Mouse (Mus musculus): ENCODE measurements at regions not wholly inside any gene's neighbourhood (a gene's known extent, or its start where the extent isn't known, plus 50 kb on each side); places are given as distances from the start of the nearest gene placed in this dataset.

DNA sequence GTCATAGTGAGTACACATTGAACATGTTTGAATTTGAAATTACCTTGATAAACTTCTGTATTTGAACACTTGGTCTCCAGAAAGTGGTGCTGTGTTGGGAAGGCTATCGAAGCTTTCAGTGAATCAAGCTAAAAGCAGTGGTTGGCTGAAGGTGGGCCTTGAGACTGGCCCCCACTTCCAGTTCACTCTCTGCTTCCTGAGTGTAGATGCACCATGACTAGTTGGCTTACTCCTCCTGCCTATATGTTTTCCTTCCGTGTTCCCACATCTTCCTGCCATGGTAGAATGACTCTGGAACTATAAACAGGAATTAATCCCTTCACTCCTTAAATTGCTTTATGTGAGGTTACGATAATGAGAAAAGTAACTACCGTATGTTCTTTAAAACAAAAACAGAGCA is 522.4 kb upstream of the Frg1 start:
- H3ac ChIP-seq (ENCODE audit: control insufficient read depth, insufficient read length, low read depth), result no peak overlapping the region
- no peaks in the 10 kb centered on the region for H3K79me3 ChIP-seq (ENCODE audit: low read depth)
- no peaks in the 10 kb centered on the region for H3K36me3 ChIP-seq (ENCODE audit: control insufficient read depth, insufficient read depth)
- no peaks in the 10 kb centered on the region for H3K27me3 ChIP-seq (ENCODE audit: control insufficient read depth, insufficient read depth, insufficient read length)
- no peaks in the 10 kb centered on the region for H3K79me2 ChIP-seq (ENCODE audit: control insufficient read depth, insufficient read depth)
- no peak overlapping the region for H3K4me3 ChIP-seq (ENCODE audit: insufficient read depth, poor library complexity, severe bottlenecking)
- TF ChIP-seq MYOG (IDR thresholded peaks at IDR 0.05; ENCODE audit: control insufficient read depth, extremely low read depth, insufficient read length), result no peak
- no peak for TF ChIP-seq USF1 (IDR thresholded peaks at IDR 0.05; ENCODE audit: low read depth)
- TF ChIP-seq CTCF (IDR thresholded peaks at IDR 0.05; ENCODE audit: control insufficient read depth, insufficient read depth, insufficient read length), result no peak
- no peak for TF ChIP-seq FOSL1 (IDR thresholded peaks at IDR 0.05; ENCODE audit: insufficient read depth, low read length, poor library complexity, severe bottlenecking)
- TF ChIP-seq CEBPB (IDR thresholded peaks at IDR 0.05; ENCODE audit: low read depth), result no peak
- TF ChIP-seq MYOD1 (IDR thresholded peaks at IDR 0.05; ENCODE audit: control insufficient read depth, insufficient read length, low read depth), result no peak
- no peak for TF ChIP-seq MAX (IDR thresholded peaks at IDR 0.05)

DNA sequence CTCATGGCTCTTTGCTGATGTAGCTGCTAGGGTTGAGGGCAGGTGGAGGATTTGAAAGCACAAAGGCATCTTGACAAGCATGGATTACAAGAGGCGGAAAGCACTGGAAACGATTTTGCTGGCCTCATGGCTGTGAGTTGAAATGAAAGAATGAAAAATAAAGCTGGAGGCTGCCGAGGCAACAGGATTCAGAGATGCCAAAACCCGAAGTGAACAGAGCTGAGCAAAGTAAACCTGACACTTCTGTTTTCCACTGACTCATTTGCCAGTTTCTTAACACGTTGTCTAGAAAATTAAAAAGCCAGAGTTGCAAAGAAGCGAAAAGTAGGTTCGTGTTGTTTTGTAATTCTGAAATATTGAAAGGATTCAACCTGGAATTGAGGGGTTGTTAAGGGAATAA is 504.2 kb upstream of the Frg1 start:
- H3K4me3 ChIP-seq (ENCODE audit: insufficient read depth, poor library complexity, severe bottlenecking), result no peak overlapping the region
- H3K36me3 ChIP-seq (ENCODE audit: control insufficient read depth, insufficient read depth), result no peaks in the 10 kb centered on the region
- TF ChIP-seq MYOD1 (IDR thresholded peaks at IDR 0.05; ENCODE audit: control insufficient read depth, insufficient read length, low read depth), result no peak
- no peak for TF ChIP-seq CEBPB (IDR thresholded peaks at IDR 0.05; ENCODE audit: low read depth)
- no peak for TF ChIP-seq MAX (IDR thresholded peaks at IDR 0.05)
- no peak for TF ChIP-seq FOSL1 (IDR thresholded peaks at IDR 0.05; ENCODE audit: insufficient read depth, low read length, poor library complexity, severe bottlenecking)
- no peak for TF ChIP-seq CTCF (IDR thresholded peaks at IDR 0.05; ENCODE audit: control insufficient read depth, insufficient read depth, insufficient read length)
- no peak for TF ChIP-seq USF1 (IDR thresholded peaks at IDR 0.05; ENCODE audit: low read depth)
- no peak for TF ChIP-seq MYOG (IDR thresholded peaks at IDR 0.05; ENCODE audit: control insufficient read depth, extremely low read depth, insufficient read length)
- H3K79me3 ChIP-seq (ENCODE audit: low read depth), result no peaks in the 10 kb centered on the region
- no peaks in the 10 kb centered on the region for H3K79me2 ChIP-seq (ENCODE audit: control insufficient read depth, insufficient read depth)
- H3ac ChIP-seq (ENCODE audit: control insufficient read depth, insufficient read length, low read depth), result no peak overlapping the region
- no peaks in the 10 kb centered on the region for H3K27me3 ChIP-seq (ENCODE audit: control insufficient read depth, insufficient read depth, insufficient read length)

DNA sequence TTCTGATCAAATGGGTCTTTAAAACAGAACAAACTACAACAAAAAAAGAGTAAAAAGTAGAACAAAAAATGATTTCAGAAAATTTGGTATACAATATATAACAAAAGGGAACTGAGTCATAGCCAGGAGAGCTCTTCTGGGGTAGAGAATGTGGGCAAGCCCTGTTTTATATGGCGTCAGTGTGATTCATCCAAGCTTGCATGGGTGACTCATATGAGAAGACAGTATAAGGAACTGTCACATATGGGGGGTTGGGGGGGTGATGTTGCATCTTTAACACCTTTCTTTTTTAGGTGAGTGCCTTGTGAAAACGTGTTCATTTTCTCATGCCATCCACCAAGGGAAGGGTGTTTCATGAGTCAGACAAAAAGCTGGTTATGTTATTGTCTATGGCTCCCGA is 503.7 kb upstream of the Frg1 start:
- Histone ChIP-seq H3K79me2 (ENCODE audit: control insufficient read depth, insufficient read depth) (no peaks in the 10 kb centered on the region), H3K36me3 (ENCODE audit: control insufficient read depth, insufficient read depth) (no peaks in the 10 kb centered on the region), H3K27me3 (ENCODE audit: control insufficient read depth, insufficient read depth, insufficient read length) (no peaks in the 10 kb centered on the region), H3K4me3 (ENCODE audit: insufficient read depth, poor library complexity, severe bottlenecking) (no peak overlapping the region), H3K79me3 (ENCODE audit: low read depth) (no peaks in the 10 kb centered on the region), H3ac (ENCODE audit: control insufficient read depth, insufficient read length, low read depth) (no peak overlapping the region)
- TF ChIP-seq CEBPB (IDR thresholded peaks at IDR 0.05; ENCODE audit: low read depth) (no peak), MYOG (IDR thresholded peaks at IDR 0.05; ENCODE audit: control insufficient read depth, extremely low read depth, insufficient read length) (no peak), USF1 (IDR thresholded peaks at IDR 0.05; ENCODE audit: low read depth) (no peak), FOSL1 (IDR thresholded peaks at IDR 0.05; ENCODE audit: insufficient read depth, low read length, poor library complexity, severe bottlenecking) (peak; percentile 61)

DNA sequence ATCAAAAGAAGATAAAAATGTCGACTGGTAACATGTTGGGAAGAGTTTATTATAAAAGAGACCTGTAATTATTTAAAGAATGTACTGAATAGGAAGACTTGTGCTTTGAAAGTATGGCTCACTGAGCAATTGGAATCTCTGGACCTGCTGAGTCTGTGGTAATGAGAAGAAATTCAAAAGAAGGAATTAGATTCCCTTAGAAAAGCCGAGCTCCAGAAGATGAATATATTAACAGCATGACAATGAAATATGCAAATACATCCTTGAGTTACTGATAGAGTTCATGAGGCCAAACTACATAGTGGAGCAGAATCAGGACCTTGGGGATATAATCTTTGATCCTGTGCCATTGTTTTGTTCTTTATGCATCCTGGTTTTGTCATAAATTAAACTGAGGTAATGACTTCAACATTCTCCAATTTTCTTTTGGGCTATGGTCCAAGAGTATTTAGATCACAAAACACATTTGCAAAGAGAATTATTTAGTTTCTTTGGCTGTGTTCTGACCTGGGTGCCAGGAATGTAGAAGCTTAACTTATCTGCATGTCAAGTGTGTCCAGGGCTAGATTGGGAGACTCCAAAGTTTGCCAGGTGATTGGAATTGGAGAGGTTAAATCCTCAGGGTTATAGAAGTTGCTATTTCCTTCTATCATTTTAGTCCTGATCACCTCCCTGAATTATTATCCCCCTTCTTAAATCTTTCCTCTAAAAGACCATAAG is 461.3 kb upstream of the Frg1 start:
- H3K4me3 ChIP-seq (ENCODE audit: insufficient read depth, poor library complexity, severe bottlenecking), result no peak overlapping the region
- H3ac ChIP-seq (ENCODE audit: control insufficient read depth, insufficient read length, low read depth), result no peak overlapping the region
- no peaks in the 10 kb centered on the region for H3K36me3 ChIP-seq (ENCODE audit: control insufficient read depth, insufficient read depth)
- no peaks in the 10 kb centered on the region for H3K79me3 ChIP-seq (ENCODE audit: low read depth)
- no peaks in the 10 kb centered on the region for H3K79me2 ChIP-seq (ENCODE audit: control insufficient read depth, insufficient read depth)
- no peaks in the 10 kb centered on the region for H3K27me3 ChIP-seq (ENCODE audit: control insufficient read depth, insufficient read depth, insufficient read length)
- TF ChIP-seq MYOD1 (IDR thresholded peaks at IDR 0.05; ENCODE audit: control insufficient read depth, insufficient read length, low read depth) (no peak), CEBPB (IDR thresholded peaks at IDR 0.05; ENCODE audit: low read depth) (no peak), USF1 (IDR thresholded peaks at IDR 0.05; ENCODE audit: low read depth) (no peak), MAX (IDR thresholded peaks at IDR 0.05) (no peak), FOSL1 (IDR thresholded peaks at IDR 0.05; ENCODE audit: insufficient read depth, low read length, poor library complexity, severe bottlenecking) (no peak), MYOG (IDR thresholded peaks at IDR 0.05; ENCODE audit: control insufficient read depth, extremely low read depth, insufficient read length) (no peak), CTCF (IDR thresholded peaks at IDR 0.05; ENCODE audit: control insufficient read depth, insufficient read depth, insufficient read length) (no peak)

DNA sequence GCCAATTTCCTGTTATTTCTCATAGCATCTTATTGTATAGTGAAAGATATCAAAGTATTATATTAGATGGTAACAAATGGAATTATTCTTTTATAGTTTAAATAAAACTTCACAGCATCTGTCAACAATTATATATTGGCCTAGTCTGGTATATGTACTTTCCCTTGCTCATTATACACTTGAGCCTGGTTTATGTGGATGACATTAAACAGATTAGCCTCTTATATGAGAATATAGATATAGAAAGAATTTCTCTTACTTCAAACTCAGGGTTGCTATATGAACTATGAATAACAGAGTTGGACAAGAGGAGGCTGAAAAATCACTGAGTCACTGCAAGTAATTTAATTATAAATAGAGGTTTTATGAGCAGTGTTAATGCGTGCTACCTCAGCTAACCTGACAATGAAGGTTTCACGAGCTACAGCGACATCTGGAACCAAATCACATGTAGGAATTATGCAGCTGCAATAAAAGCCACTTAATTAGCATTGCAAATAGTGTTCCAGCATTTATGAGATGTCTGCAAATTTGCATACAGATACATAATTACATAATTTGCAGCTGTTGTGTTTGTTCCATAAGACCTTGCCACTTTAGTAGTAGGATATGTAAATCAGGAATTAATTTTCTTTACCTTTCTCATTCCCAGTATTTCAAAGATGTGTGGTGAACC is 452.9 kb upstream of the Frg1 start:
- no peak overlapping the region for H3K4me3 ChIP-seq (ENCODE audit: insufficient read depth, poor library complexity, severe bottlenecking)
- no peaks in the 10 kb centered on the region for H3K27me3 ChIP-seq (ENCODE audit: control insufficient read depth, insufficient read depth, insufficient read length)
- no peak overlapping the region for H3ac ChIP-seq (ENCODE audit: control insufficient read depth, insufficient read length, low read depth)
- TF ChIP-seq MYOD1 (IDR thresholded peaks at IDR 0.05; ENCODE audit: control insufficient read depth, insufficient read length, low read depth), result no peak
- TF ChIP-seq USF1 (IDR thresholded peaks at IDR 0.05; ENCODE audit: low read depth), result no peak
- no peak for TF ChIP-seq CTCF (IDR thresholded peaks at IDR 0.05; ENCODE audit: control insufficient read depth, insufficient read depth, insufficient read length)
- TF ChIP-seq CEBPB (IDR thresholded peaks at IDR 0.05; ENCODE audit: low read depth), result no peak
- no peak for TF ChIP-seq MYOG (IDR thresholded peaks at IDR 0.05; ENCODE audit: control insufficient read depth, extremely low read depth, insufficient read length)
- no peak for TF ChIP-seq MAX (IDR thresholded peaks at IDR 0.05)
- no peak for TF ChIP-seq FOSL1 (IDR thresholded peaks at IDR 0.05; ENCODE audit: insufficient read depth, low read length, poor library complexity, severe bottlenecking)
- H3K79me3 ChIP-seq (ENCODE audit: low read depth), result no peaks in the 10 kb centered on the region
- H3K79me2 ChIP-seq (ENCODE audit: control insufficient read depth, insufficient read depth), result no peaks in the 10 kb centered on the region
- no peaks in the 10 kb centered on the region for H3K36me3 ChIP-seq (ENCODE audit: control insufficient read depth, insufficient read depth)

Measured in C2C12 (cell line).